Mouse (Mus musculus) CD4-positive naive resting alpha-beta T cell, adult 57 days (primary cell): Measurements from ENCODE around the gene Gnl3l. TPM values are rescaled to one million over a fixed set of nuclear protein-coding genes. Genes with fewer than 3 reads are reported as not detected.

Source experiments
- total RNA-seq: library from RNA; stranded (reverse); gene quantifications from one replicate; pipeline ENCODE4 v1.2.4, GENCODE M21; 2023

The Gnl3l gene
- total RNA-seq, result 49.8 TPM

GRCm38 (mm10) chrX:151016938-151017877, at the start of gene Gnl3l:
TSS of gene Gnl3l (minus strand) at chrX:151017322.

GRCm38 (mm10) chrX:151045850-151046249, 28.7 kb upstream of the Gnl3l start, which contains the start of gene Fgd1:
TSS of gene Fgd1 (plus strand) at chrX:151046150.

Other genes starting within 250 kb of the Gnl3l start
- 2.9 TPM for gene Maged2, start 203.0 kb downstream of the Gnl3l start, total RNA-seq
- gene Fgd1, start 28.8 kb upstream of the Gnl3l start, total RNA-seq, result not detected
- gene Tsr2, start 79.2 kb upstream of the Gnl3l start, total RNA-seq, result 42.4 TPM
- gene Wnk3, start 180.8 kb upstream of the Gnl3l start, total RNA-seq, result not detected